Mouse (Mus musculus) MN1 (cell line): ENCODE results near the gene Dpp9.
"Not testable (repeated sequence)": the region's sequence is repeated elsewhere in the genome, so short reads cannot be mapped to it uniquely, and the experiment has no call there.

Experiments
- DNase-seq: peaks from one replicate; pipeline ENCODE4 v3.0.0-alpha.2; 2016; ENCODE audit warnings: low spot score

Gene Dpp9

GRCm38 (mm10) chr17:56218377-56219191 lies at the start of gene Dpp9:
Gene Dpp9 (minus strand): TSS chr17:56218905.
- peak; percentile 98 for DNase-seq

GRCm38 (mm10) chr17:56266271-56266670 lies 47.6 kb upstream of the Dpp9 start:
- DNase-seq, result peak; percentile 77

- no peak for DNase-seq
These were observed 47.2 kb upstream of the Dpp9 start for GRCm38 (mm10) chr17:56265869-56266268.

- DNase-seq, result no peak
These were observed 46.3 kb upstream of the Dpp9 start for GRCm38 (mm10) chr17:56265011-56265410.

GRCm38 (mm10) chr17:56264020-56264419 lies 45.3 kb upstream of the Dpp9 start:
- peak; percentile 87 for DNase-seq

GRCm38 (mm10) chr17:56262645-56263094 lies 44.0 kb upstream of the Dpp9 start:
- DNase-seq, result no peak

GRCm38 (mm10) chr17:56261166-56261565 lies 42.5 kb upstream of the Dpp9 start:
- DNase-seq, result peak; percentile 75

GRCm38 (mm10) chr17:56259301-56260037 lies 40.8 kb upstream of the Dpp9 start:
- no peak for DNase-seq

GRCm38 (mm10) chr17:56258812-56259211 lies 40.1 kb upstream of the Dpp9 start:
- DNase-seq, result not testable (repeated sequence)

GRCm38 (mm10) chr17:56258269-56258668 lies 39.6 kb upstream of the Dpp9 start:
- DNase-seq, result not testable (repeated sequence)

- no peak for DNase-seq
These were observed 38.6 kb upstream of the Dpp9 start for GRCm38 (mm10) chr17:56257181-56257894.

- peak; percentile 99 for DNase-seq
These were observed 37.7 kb upstream of the Dpp9 start, which contains the start of gene Fem1a for GRCm38 (mm10) chr17:56256239-56256881. Gene Fem1a (plus strand): TSS chr17:56256810.

GRCm38 (mm10) chr17:56255863-56256238 lies 37.1 kb upstream of the Dpp9 start:
- peak; percentile 100 for DNase-seq

GRCm38 (mm10) chr17:56255429-56255828 lies 36.7 kb upstream of the Dpp9 start:
- peak; percentile 89 for DNase-seq

- DNase-seq, result no peak
These were observed 36.0 kb upstream of the Dpp9 start for GRCm38 (mm10) chr17:56254695-56255094.

- peak; percentile 94 for DNase-seq
These were observed 32.6 kb upstream of the Dpp9 start for GRCm38 (mm10) chr17:56251136-56251829.

- DNase-seq, result peak; percentile 81
These were observed 26.9 kb upstream of the Dpp9 start for GRCm38 (mm10) chr17:56245608-56246007.

GRCm38 (mm10) chr17:56241541-56242401 lies 23.1 kb upstream of the Dpp9 start:
- DNase-seq, result peak; percentile 95

GRCm38 (mm10) chr17:56233818-56234469 lies 15.2 kb upstream of the Dpp9 start:
- peak; percentile 92 for DNase-seq

- DNase-seq, result no peak
These were observed 14.7 kb upstream of the Dpp9 start for GRCm38 (mm10) chr17:56233389-56233788.
